Mouse (Mus musculus) CH12.LX (cell line): ENCODE data around the gene Fancm. TPM values are rescaled to one million over a fixed set of nuclear protein-coding genes. Genes with fewer than 3 reads are reported as not detected.
"Not testable (repeated sequence)": the region's sequence is repeated elsewhere in the genome, so short reads cannot be mapped to it uniquely, and the experiment has no call there.

Experiments used
- DNase-seq: peaks from one replicate; pipeline ENCODE4 v3.0.0-alpha.2; 2013; ENCODE audit errors: extremely low read depth
- H3K27ac ChIP-seq: 2 replicates; pipeline ENCODE4 v1.5.1; 2012; ENCODE audit warnings: low read depth, mild to moderate bottlenecking, control low read depth, moderate library complexity; ENCODE audit not compliant: insufficient read depth
- H3K27me3 ChIP-seq: replicated peaks from 2 replicates; pipeline ENCODE3; 2012; ENCODE audit warnings: inconsistent platforms
- H3K36me3 ChIP-seq, 2 experiments: replicated peaks in 1 of 2; 2 replicates each; pipeline versions ENCODE3 to v1.6.1; 2012; ENCODE audit warnings: inconsistent platforms in 1 of 2, low read length in 1 of 2, mild to moderate bottlenecking in 1 of 2, mixed read lengths in 1 of 2, moderate library complexity in 1 of 2; ENCODE audit not compliant: control insufficient read depth in 1 of 2, insufficient read depth in 1 of 2
- H3K4me1 ChIP-seq, 2 experiments: 2 replicates each; pipeline ENCODE4 v1.6.1; 2012; ENCODE audit warnings: inconsistent platforms in 1 of 2, moderate library complexity in 1 of 2; ENCODE audit not compliant: insufficient read depth in 2 of 2, control insufficient read depth in 1 of 2
- H3K4me2 ChIP-seq: 2 replicates; pipeline ENCODE4 v1.6.1; 2012; ENCODE audit warnings: low read depth, mild to moderate bottlenecking, control low read depth; ENCODE audit not compliant: poor library complexity, insufficient read depth, severe bottlenecking
- H3K4me3 ChIP-seq, 3 experiments: fragments of 150-350 bp in 1 of 3; sonication (generic) in 1 of 3; replicated peaks in 1 of 3; 2 replicates each; pipeline versions ENCODE3 to v1.5.1; 2011 to 2012; ENCODE audit warnings: low read depth in 2 of 3, low read length in 2 of 3, mild to moderate bottlenecking in 2 of 3, moderate library complexity in 2 of 3, control low read depth in 1 of 3, improper control_type of control experiment in 1 of 3, inconsistent platforms in 1 of 3, mixed read lengths in 1 of 3; ENCODE audit not compliant: poor library complexity in 1 of 3
- H3K79me2 ChIP-seq: replicated peaks from 2 replicates; pipeline ENCODE4 v1.6.1; 2012; ENCODE audit warnings: mild to moderate bottlenecking, moderate library complexity; ENCODE audit not compliant: control insufficient read depth, poor library complexity, insufficient read depth, severe bottlenecking; ENCODE audit errors: extremely low read depth
- H3K9ac ChIP-seq: 2 replicates; pipeline ENCODE4 v1.6.1; 2012; ENCODE audit warnings: low read depth, mild to moderate bottlenecking, control low read depth, moderate library complexity; ENCODE audit not compliant: insufficient read depth
- H3K9me3 ChIP-seq: replicated peaks from 2 replicates; pipeline ENCODE3; 2012; ENCODE audit warnings: low read length, inconsistent platforms, mixed read lengths
- BHLHE40 ChIP-seq: IDR thresholded peaks from 2 replicates; pipeline ENCODE4 v1.6.1; 2011; ENCODE audit warnings: mild to moderate bottlenecking, low read depth, low read length, improper control_type of control experiment
- CHD2 ChIP-seq: IDR thresholded peaks from 2 replicates; pipeline ENCODE4 v1.6.1; 2011; ENCODE audit warnings: low read length, improper control_type of control experiment
- CTCF ChIP-seq, 2 experiments: IDR thresholded peaks in 1 of 2; conservative IDR thresholded peaks in 1 of 2; 2 replicates each; pipeline ENCODE4 v1.5.1; 2011 to 2012; ENCODE audit warnings: low read depth in 2 of 2, low read length in 2 of 2, improper control_type of control experiment in 1 of 2, inconsistent platforms in 1 of 2, mild to moderate bottlenecking in 1 of 2, moderate library complexity in 1 of 2
- EP300 ChIP-seq: IDR thresholded peaks from 2 replicates; pipeline ENCODE4 v1.6.1; 2011; ENCODE audit warnings: low read length, improper control_type of control experiment
- ETS1 ChIP-seq: conservative IDR thresholded peaks from 2 replicates; pipeline ENCODE4 v1.6.1; 2012; ENCODE audit warnings: low read depth, mild to moderate bottlenecking, inconsistent platforms, low read length, improper control_type of control experiment, moderate library complexity
- GABPA ChIP-seq: IDR thresholded peaks from 2 replicates; pipeline ENCODE4 v1.6.1; 2012; ENCODE audit warnings: low read depth, low read length, improper control_type of control experiment, inconsistent platforms; ENCODE audit not compliant: insufficient replicate concordance
- HCFC1 ChIP-seq: IDR thresholded peaks from 2 replicates; pipeline ENCODE4 v1.6.1; 2012; ENCODE audit warnings: low read depth, mild to moderate bottlenecking, inconsistent platforms, low read length, improper control_type of control experiment
- IRF4 ChIP-seq: IDR thresholded peaks from 2 replicates; pipeline ENCODE4 v1.6.1; 2014; ENCODE audit warnings: low read depth, mild to moderate bottlenecking, inconsistent platforms, low read length, improper control_type of control experiment
- JUN ChIP-seq: IDR thresholded peaks from 2 replicates; pipeline ENCODE4 v1.6.1; 2011; ENCODE audit warnings: low read depth, mild to moderate bottlenecking, low read length, improper control_type of control experiment, moderate library complexity; ENCODE audit not compliant: insufficient read depth
- MAFK ChIP-seq: IDR thresholded peaks from 2 replicates; pipeline ENCODE4 v1.6.1; 2011; ENCODE audit warnings: low read length, improper control_type of control experiment; ENCODE audit not compliant: insufficient replicate concordance
- MAX ChIP-seq: IDR thresholded peaks from 2 replicates; pipeline ENCODE4 v1.6.1; 2011; ENCODE audit warnings: low read length, improper control_type of control experiment
- MAZ ChIP-seq: IDR thresholded peaks from 2 replicates; pipeline ENCODE4 v1.6.1; 2012; ENCODE audit warnings: low read depth, mild to moderate bottlenecking, inconsistent platforms, low read length, improper control_type of control experiment, moderate library complexity
- MEF2A ChIP-seq: IDR thresholded peaks from 2 replicates; pipeline ENCODE4 v1.6.1; 2014; ENCODE audit warnings: low read depth, mild to moderate bottlenecking, inconsistent platforms, low read length, improper control_type of control experiment, borderline replicate concordance
- RCOR1 ChIP-seq: conservative IDR thresholded peaks from 2 replicates; pipeline ENCODE4 v1.6.1; 2012; ENCODE audit warnings: low read depth, mild to moderate bottlenecking, inconsistent platforms, low read length, improper control_type of control experiment
- SIN3A ChIP-seq: IDR thresholded peaks from 2 replicates; pipeline ENCODE4 v1.6.1; 2012; ENCODE audit warnings: low read length, improper control_type of control experiment, inconsistent platforms
- SMC3 ChIP-seq: IDR thresholded peaks from 2 replicates; pipeline ENCODE4 v1.6.1; 2011; ENCODE audit warnings: low read depth, low read length, improper control_type of control experiment
- ZC3H11A ChIP-seq: IDR thresholded peaks from 2 replicates; pipeline ENCODE4 v1.6.1; 2012; ENCODE audit warnings: low read depth, mild to moderate bottlenecking, inconsistent platforms, low read length, improper control_type of control experiment
- ZKSCAN1 ChIP-seq: IDR thresholded peaks from 2 replicates; pipeline ENCODE4 v1.6.1; 2012; ENCODE audit warnings: low read depth, inconsistent platforms, low read length, improper control_type of control experiment, borderline replicate concordance
- ZMIZ1 ChIP-seq: IDR thresholded peaks from 2 replicates; pipeline ENCODE4 v1.6.1; 2012; ENCODE audit warnings: low read depth, mild to moderate bottlenecking, inconsistent platforms, low read length, improper control_type of control experiment
- ZNF384 ChIP-seq: IDR thresholded peaks from 2 replicates; pipeline ENCODE4 v1.6.1; 2012; ENCODE audit warnings: low read depth, low read length, improper control_type of control experiment, inconsistent platforms
- dilution Hi-C: fragments of 300-500 bp; cut with MboI; formaldehyde crosslinking; loops from 2 replicates; pipeline ENCODE4 v1.14.3; 2020; ENCODE audit warnings: low sequenced_read_pairs; ENCODE audit not compliant: extremely low pct_unique_long_range_greater_than_20kb, extremely low pct_ligation_motif_present
- in situ Hi-C: fragments of 300-500 bp; cut with MboI; formaldehyde crosslinking; loops from 3 replicates; pipeline ENCODE4 v1.14.3; 2019; ENCODE audit warnings: low sequenced_read_pairs, low pct_ligation_motif_present, low pct_unique_long_range_greater_than_20kb, mixed read lengths
- polyA plus RNA-seq: library from polyadenylated mRNA; unstranded; fragments of >175 nt; gene quantifications from 2 replicates; pipeline ENCODE4 v1.2.1, GENCODE M21; 2012; ENCODE audit warnings: low read depth; ENCODE audit not compliant: insufficient read length
- total RNA-seq, 2 experiments: library from RNA; depleted of rRNA; stranded (reverse); fragments of 300-350 nt in 1 of 2; fragments of >200 nt in 1 of 2; gene quantifications; 2 replicates each; pipeline ENCODE4 v1.2.3; 2012 to 2014

Fancm gene
- total and polyA plus RNA-seq, 3 experiments = 13.3 to 15.4 (median 13.7) TPM

DNA sequence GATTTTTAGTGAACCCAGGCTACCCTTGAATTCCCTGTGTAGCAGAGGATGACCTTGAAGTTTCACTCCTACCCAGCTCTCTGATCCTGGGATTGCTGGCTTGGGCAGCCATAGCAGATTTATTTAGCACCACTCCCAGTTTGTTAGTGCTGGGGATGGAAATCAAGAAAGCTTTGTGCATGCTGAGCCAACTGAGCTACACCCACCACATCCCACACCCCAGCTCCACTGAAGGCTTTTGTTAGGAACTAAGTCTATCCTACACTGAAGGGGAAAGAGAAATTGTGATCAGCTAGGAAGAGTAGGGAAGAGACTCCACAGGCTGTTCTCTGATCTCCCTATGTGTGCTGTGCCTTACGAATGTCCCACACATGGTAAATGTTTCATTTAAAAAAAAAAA is 37.4 kb downstream of the Fancm start:
- H3K36me3 ChIP-seq = peaks cover 23 to 71% of the 10 kb centered on the region in 2 experiments
- no peaks in the 10 kb centered on the region for H3K27me3 ChIP-seq
- H3K79me2 ChIP-seq = peaks cover 6% of the 10 kb centered on the region; the same call in 1 of the 2 replicates
- H3K9ac ChIP-seq = no peak overlapping the region
- no peak for TF ChIP-seq MAX
- TF ChIP-seq CHD2 = no peak
- H3K27ac ChIP-seq = no peak overlapping the region
- in situ Hi-C loops = no loop called here
- no peaks in the 10 kb centered on the region for H3K9me3 ChIP-seq
- H3K4me2 ChIP-seq = no peak overlapping the region
- H3K4me1 ChIP-seq = no peaks in the 10 kb centered on the region
- no peak overlapping the region for H3K4me3 ChIP-seq
- dilution Hi-C loops = no loop called here
- DNase-seq = no peak

DNA sequence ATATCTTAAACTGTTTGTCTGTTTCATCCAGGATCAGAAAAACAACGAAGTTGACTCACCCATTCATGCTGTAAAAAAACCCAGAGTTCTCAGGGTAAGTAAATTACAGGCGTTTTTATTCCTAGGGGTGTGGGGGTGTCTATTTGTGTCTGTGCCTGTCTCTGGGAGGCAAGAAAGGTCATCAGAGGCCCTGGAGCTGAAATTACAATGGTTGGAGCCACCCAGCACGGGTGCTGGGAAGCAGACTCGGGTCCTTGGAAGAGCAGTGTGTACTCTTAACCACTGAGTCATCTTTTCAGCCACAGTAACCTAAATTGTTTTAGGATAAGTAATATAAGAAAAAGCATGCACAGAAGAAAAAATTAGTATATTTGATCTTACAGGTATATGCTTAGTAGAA is 38.5 kb downstream of the Fancm start:
- Histone ChIP-seq H3K36me3 (peaks cover 28 to 75% of the 10 kb centered on the region in 2 experiments), H3K4me3 (no peak overlapping the region), H3K27ac (no peak overlapping the region), H3K27me3 (no peaks in the 10 kb centered on the region), H3K9me3 (no peaks in the 10 kb centered on the region), H3K79me2 (peaks cover 4% of the 10 kb centered on the region; the same call in 1 of the 2 replicates), H3K4me1 (no peaks in the 10 kb centered on the region), H3K4me2 (no peak overlapping the region), H3K9ac (no peak overlapping the region)
- TF ChIP-seq EP300 (no peak), ZC3H11A (no peak), SIN3A (no peak), MEF2A (no peak), CTCF (conservative IDR thresholded peaks at IDR 0.05 in 1 of 2, IDR thresholded peaks at IDR 0.05 in 1 of 2; ENCODE audit: low read depth in 2 of 2, low read length in 2 of 2) (no peak)
- in situ Hi-C loops (no loop called here), dilution Hi-C loops (no loop called here)
- no peak for DNase-seq

DNA sequence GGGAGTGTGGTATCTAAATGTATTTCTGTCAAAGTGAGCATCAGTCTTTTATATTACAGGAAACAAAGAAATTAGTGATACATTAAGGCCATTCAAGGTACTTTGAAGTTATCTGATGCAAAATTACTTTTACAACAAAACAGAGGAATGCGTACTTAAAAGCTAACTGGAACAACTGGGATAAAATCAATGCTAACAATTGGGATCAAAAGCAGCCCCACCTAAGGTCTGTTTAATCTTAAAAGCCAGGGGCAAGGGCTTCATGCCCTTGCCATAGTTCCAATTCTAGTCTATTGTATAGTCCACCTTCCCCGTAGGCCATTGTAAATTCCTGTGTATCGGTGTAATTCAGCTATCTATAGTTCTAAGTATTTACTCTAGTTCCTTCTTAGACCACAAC is 39.6 kb downstream of the Fancm start:
- H3K27ac ChIP-seq, H3K9me3 ChIP-seq, H3K9ac ChIP-seq, H3K79me2 ChIP-seq, in situ Hi-C loops, DNase-seq, dilution Hi-C loops, H3K4me2 ChIP-seq, H3K4me1 ChIP-seq, H3K27me3 ChIP-seq, H3K4me3 ChIP-seq: not testable (repeated sequence)
- peaks cover 25 to 72% of the 10 kb centered on the region in 2 experiments for H3K36me3 ChIP-seq

DNA sequence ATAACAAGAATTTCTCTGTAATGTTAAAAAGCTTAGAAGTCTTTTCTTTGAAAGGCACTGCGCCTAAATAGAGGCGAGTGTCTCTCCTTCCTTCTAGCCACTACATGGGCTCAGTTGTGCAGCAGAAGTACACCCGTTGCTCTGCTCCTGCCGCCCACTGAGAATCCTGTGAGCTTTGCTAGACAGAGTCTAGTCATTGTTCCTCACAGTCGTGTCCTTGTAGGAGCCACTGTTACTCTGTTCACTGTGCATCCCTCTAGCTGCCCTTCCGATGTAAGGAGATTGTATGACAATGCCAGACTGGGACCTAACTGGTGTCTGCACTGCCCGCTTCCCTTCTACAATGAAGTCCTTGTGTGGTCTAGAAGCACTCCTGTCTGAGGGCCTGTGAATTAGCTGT is 43.6 kb downstream of the Fancm start:
- H3K36me3 ChIP-seq = peaks cover 40 to 79% of the 10 kb centered on the region in 2 experiments
- H3K4me1 ChIP-seq = no peaks in the 10 kb centered on the region
- H3K4me2 ChIP-seq = no peak overlapping the region
- H3K9me3 ChIP-seq = no peaks in the 10 kb centered on the region
- dilution Hi-C loops (no loop called here), in situ Hi-C loops (no loop called here)
- H3K27me3 ChIP-seq = no peaks in the 10 kb centered on the region
- no peak overlapping the region for H3K9ac ChIP-seq
- DNase-seq = no peak
- no peak overlapping the region for H3K27ac ChIP-seq
- no peaks in the 10 kb centered on the region for H3K79me2 ChIP-seq
- H3K4me3 ChIP-seq = no peak overlapping the region
- TF ChIP-seq GABPA = no peak
- no peak for TF ChIP-seq MAFK
- no peak for TF ChIP-seq HCFC1
- TF ChIP-seq RCOR1 = no peak
- TF ChIP-seq MAZ = no peak
- TF ChIP-seq CTCF (conservative IDR thresholded peaks at IDR 0.05 in 1 of 2, IDR thresholded peaks at IDR 0.05 in 1 of 2; ENCODE audit: low read depth in 2 of 2, low read length in 2 of 2) = no peak
- no peak for TF ChIP-seq ZMIZ1
- no peak for TF ChIP-seq JUN
- TF ChIP-seq ZNF384 = no peak
- no peak for TF ChIP-seq MEF2A
- TF ChIP-seq ETS1 = no peak
- no peak for TF ChIP-seq SIN3A
- TF ChIP-seq EP300 = no peak
- no peak for TF ChIP-seq ZKSCAN1
- no peak for TF ChIP-seq IRF4
- TF ChIP-seq SMC3 = no peak
- TF ChIP-seq BHLHE40 = no peak
